Mouse (Mus musculus) embryonic fibroblast, embryonic 13.5 days (primary cell): ENCODE results near the gene Ero1l.

Experiments
- CTCF ChIP-seq: IDR thresholded peaks from 2 replicates; pipeline ENCODE4 v1.5.1; 2011; ENCODE audit warnings: mild to moderate bottlenecking, control low read depth, low read length, moderate library complexity, borderline replicate concordance; ENCODE audit not compliant: insufficient read depth
- POLR2A ChIP-seq: IDR thresholded peaks from 2 replicates; pipeline ENCODE4 v1.6.1; 2011; ENCODE audit warnings: low read depth, mild to moderate bottlenecking, control low read depth, low read length, moderate library complexity

- TF ChIP-seq POLR2A (no peak), CTCF (no peak)
Observed at GRCm38 (mm10) chr14:45321622-45322021, 3.1 kb upstream of the Ero1l start.
